Mouse (Mus musculus) CH12.LX (cell line): ENCODE measurements at regions not wholly inside any gene's neighbourhood (a gene's known extent, or its start where the extent isn't known, plus 50 kb on each side); places are given as distances from the start of the nearest gene placed in this dataset.

ENCODE experiments used
- DNase-seq: peaks from one replicate; pipeline ENCODE4 v3.0.0-alpha.2; 2013; ENCODE audit errors: extremely low read depth
- H3K27ac ChIP-seq: 2 replicates; pipeline ENCODE4 v1.5.1; 2012; ENCODE audit warnings: low read depth, mild to moderate bottlenecking, control low read depth, moderate library complexity; ENCODE audit not compliant: insufficient read depth
- H3K27me3 ChIP-seq: replicated peaks from 2 replicates; pipeline ENCODE3; 2012; ENCODE audit warnings: inconsistent platforms
- H3K36me3 ChIP-seq, 2 experiments: replicated peaks in 1 of 2; 2 replicates each; pipeline versions ENCODE3 to v1.6.1; 2012; ENCODE audit warnings: inconsistent platforms in 1 of 2, low read length in 1 of 2, mild to moderate bottlenecking in 1 of 2, mixed read lengths in 1 of 2, moderate library complexity in 1 of 2; ENCODE audit not compliant: control insufficient read depth in 1 of 2, insufficient read depth in 1 of 2
- H3K4me1 ChIP-seq, 2 experiments: 2 replicates each; pipeline ENCODE4 v1.6.1; 2012; ENCODE audit warnings: inconsistent platforms in 1 of 2, moderate library complexity in 1 of 2; ENCODE audit not compliant: insufficient read depth in 2 of 2, control insufficient read depth in 1 of 2
- H3K4me2 ChIP-seq: 2 replicates; pipeline ENCODE4 v1.6.1; 2012; ENCODE audit warnings: low read depth, mild to moderate bottlenecking, control low read depth; ENCODE audit not compliant: poor library complexity, insufficient read depth, severe bottlenecking
- H3K4me3 ChIP-seq, 3 experiments: fragments of 150-350 bp in 1 of 3; sonication (generic) in 1 of 3; replicated peaks in 1 of 3; 2 replicates each; pipeline versions ENCODE3 to v1.5.1; 2011 to 2012; ENCODE audit warnings: low read depth in 2 of 3, low read length in 2 of 3, mild to moderate bottlenecking in 2 of 3, moderate library complexity in 2 of 3, control low read depth in 1 of 3, improper control_type of control experiment in 1 of 3, inconsistent platforms in 1 of 3, mixed read lengths in 1 of 3; ENCODE audit not compliant: poor library complexity in 1 of 3
- H3K79me2 ChIP-seq: replicated peaks from 2 replicates; pipeline ENCODE4 v1.6.1; 2012; ENCODE audit warnings: mild to moderate bottlenecking, moderate library complexity; ENCODE audit not compliant: control insufficient read depth, poor library complexity, insufficient read depth, severe bottlenecking; ENCODE audit errors: extremely low read depth
- H3K9ac ChIP-seq: 2 replicates; pipeline ENCODE4 v1.6.1; 2012; ENCODE audit warnings: low read depth, mild to moderate bottlenecking, control low read depth, moderate library complexity; ENCODE audit not compliant: insufficient read depth
- H3K9me3 ChIP-seq: replicated peaks from 2 replicates; pipeline ENCODE3; 2012; ENCODE audit warnings: low read length, inconsistent platforms, mixed read lengths
- BHLHE40 ChIP-seq: IDR thresholded peaks from 2 replicates; pipeline ENCODE4 v1.6.1; 2011; ENCODE audit warnings: mild to moderate bottlenecking, low read depth, low read length, improper control_type of control experiment
- CHD1 ChIP-seq: IDR thresholded peaks from 2 replicates; pipeline ENCODE4 v1.6.1; 2012; ENCODE audit warnings: low read depth, low read length, improper control_type of control experiment, inconsistent platforms
- CHD2 ChIP-seq: IDR thresholded peaks from 2 replicates; pipeline ENCODE4 v1.6.1; 2011; ENCODE audit warnings: low read length, improper control_type of control experiment
- CTCF ChIP-seq, 2 experiments: IDR thresholded peaks in 1 of 2; conservative IDR thresholded peaks in 1 of 2; 2 replicates each; pipeline ENCODE4 v1.5.1; 2011 to 2012; ENCODE audit warnings: low read depth in 2 of 2, low read length in 2 of 2, improper control_type of control experiment in 1 of 2, inconsistent platforms in 1 of 2, mild to moderate bottlenecking in 1 of 2, moderate library complexity in 1 of 2
- EP300 ChIP-seq: IDR thresholded peaks from 2 replicates; pipeline ENCODE4 v1.6.1; 2011; ENCODE audit warnings: low read length, improper control_type of control experiment
- ETS1 ChIP-seq: conservative IDR thresholded peaks from 2 replicates; pipeline ENCODE4 v1.6.1; 2012; ENCODE audit warnings: low read depth, mild to moderate bottlenecking, inconsistent platforms, low read length, improper control_type of control experiment, moderate library complexity
- HCFC1 ChIP-seq: IDR thresholded peaks from 2 replicates; pipeline ENCODE4 v1.6.1; 2012; ENCODE audit warnings: low read depth, mild to moderate bottlenecking, inconsistent platforms, low read length, improper control_type of control experiment
- IRF4 ChIP-seq: IDR thresholded peaks from 2 replicates; pipeline ENCODE4 v1.6.1; 2014; ENCODE audit warnings: low read depth, mild to moderate bottlenecking, inconsistent platforms, low read length, improper control_type of control experiment
- JUND ChIP-seq: conservative IDR thresholded peaks from 2 replicates; pipeline ENCODE4 v1.6.1; 2011; ENCODE audit warnings: low read depth, low read length, improper control_type of control experiment
- KAT2A ChIP-seq: IDR thresholded peaks from 2 replicates; pipeline ENCODE4 v1.6.1; 2012; ENCODE audit warnings: low read length, improper control_type of control experiment, inconsistent platforms; ENCODE audit not compliant: insufficient replicate concordance
- MAFK ChIP-seq: IDR thresholded peaks from 2 replicates; pipeline ENCODE4 v1.6.1; 2011; ENCODE audit warnings: low read length, improper control_type of control experiment; ENCODE audit not compliant: insufficient replicate concordance
- MAX ChIP-seq: IDR thresholded peaks from 2 replicates; pipeline ENCODE4 v1.6.1; 2011; ENCODE audit warnings: low read length, improper control_type of control experiment
- MEF2A ChIP-seq: IDR thresholded peaks from 2 replicates; pipeline ENCODE4 v1.6.1; 2014; ENCODE audit warnings: low read depth, mild to moderate bottlenecking, inconsistent platforms, low read length, improper control_type of control experiment, borderline replicate concordance
- NELFE ChIP-seq: IDR thresholded peaks from 2 replicates; pipeline ENCODE4 v1.6.1; 2011; ENCODE audit warnings: low read depth, low read length, improper control_type of control experiment
- NRF1 ChIP-seq: IDR thresholded peaks from 2 replicates; pipeline ENCODE4 v1.6.1; 2014; ENCODE audit warnings: low read depth, mild to moderate bottlenecking, inconsistent platforms, low read length, improper control_type of control experiment, moderate library complexity
- PAX5 ChIP-seq: IDR thresholded peaks from 2 replicates; pipeline ENCODE4 v1.6.1; 2012; ENCODE audit warnings: low read length, inconsistent platforms, mixed read lengths
- POLR2A ChIP-seq: IDR thresholded peaks from 2 replicates; pipeline ENCODE4 v1.6.1; 2011; ENCODE audit warnings: low read depth, mild to moderate bottlenecking, improper control_type of control experiment, low read length
- RCOR1 ChIP-seq: conservative IDR thresholded peaks from 2 replicates; pipeline ENCODE4 v1.6.1; 2012; ENCODE audit warnings: low read depth, mild to moderate bottlenecking, inconsistent platforms, low read length, improper control_type of control experiment
- SMC3 ChIP-seq: IDR thresholded peaks from 2 replicates; pipeline ENCODE4 v1.6.1; 2011; ENCODE audit warnings: low read depth, low read length, improper control_type of control experiment
- TCF12 ChIP-seq: IDR thresholded peaks from 2 replicates; pipeline ENCODE4 v1.6.1; 2014; ENCODE audit warnings: low read depth, mild to moderate bottlenecking, inconsistent platforms, low read length, improper control_type of control experiment
- UBTF ChIP-seq: IDR thresholded peaks from 2 replicates; pipeline ENCODE4 v1.6.1; 2012; ENCODE audit warnings: low read depth, mild to moderate bottlenecking, inconsistent platforms, low read length, improper control_type of control experiment, moderate library complexity
- USF1 ChIP-seq: IDR thresholded peaks from 2 replicates; pipeline ENCODE4 v1.6.1; 2014; ENCODE audit warnings: low read depth, mild to moderate bottlenecking, inconsistent platforms, low read length, improper control_type of control experiment
- USF2 ChIP-seq: conservative IDR thresholded peaks from 2 replicates; pipeline ENCODE4 v1.6.1; 2011; ENCODE audit warnings: low read depth, low read length, improper control_type of control experiment
- ZC3H11A ChIP-seq: IDR thresholded peaks from 2 replicates; pipeline ENCODE4 v1.6.1; 2012; ENCODE audit warnings: low read depth, mild to moderate bottlenecking, inconsistent platforms, low read length, improper control_type of control experiment
- ZKSCAN1 ChIP-seq: IDR thresholded peaks from 2 replicates; pipeline ENCODE4 v1.6.1; 2012; ENCODE audit warnings: low read depth, inconsistent platforms, low read length, improper control_type of control experiment, borderline replicate concordance
- ZMIZ1 ChIP-seq: IDR thresholded peaks from 2 replicates; pipeline ENCODE4 v1.6.1; 2012; ENCODE audit warnings: low read depth, mild to moderate bottlenecking, inconsistent platforms, low read length, improper control_type of control experiment
- dilution Hi-C: fragments of 300-500 bp; cut with MboI; formaldehyde crosslinking; loops from 2 replicates; pipeline ENCODE4 v1.14.3; 2020; ENCODE audit warnings: low sequenced_read_pairs; ENCODE audit not compliant: extremely low pct_unique_long_range_greater_than_20kb, extremely low pct_ligation_motif_present
- in situ Hi-C: fragments of 300-500 bp; cut with MboI; formaldehyde crosslinking; loops from 3 replicates; pipeline ENCODE4 v1.14.3; 2019; ENCODE audit warnings: low sequenced_read_pairs, low pct_ligation_motif_present, low pct_unique_long_range_greater_than_20kb, mixed read lengths

DNA sequence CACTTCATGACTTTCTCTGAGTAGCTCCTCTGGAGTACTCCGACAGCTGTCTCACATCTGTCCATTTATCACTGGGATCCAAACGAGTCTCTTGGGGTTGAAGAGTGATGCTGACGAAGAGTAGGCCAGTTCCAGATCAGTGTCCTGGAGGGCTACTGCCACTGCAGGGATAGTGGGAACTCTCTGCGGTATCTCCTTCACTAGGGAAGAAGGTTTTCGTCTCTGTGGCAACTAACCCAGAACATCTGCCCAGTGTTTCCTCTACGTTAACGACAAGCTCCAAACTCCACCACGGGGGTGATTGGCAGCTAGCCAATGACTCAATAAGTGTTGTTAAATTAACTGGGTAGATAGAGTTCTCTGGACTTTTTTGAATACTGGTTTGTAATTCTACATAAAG is 256.4 kb upstream of the Rgma start:
- dilution Hi-C loops (no loop called here), in situ Hi-C loops (no loop called here)
- no peaks in the 10 kb centered on the region for H3K36me3 ChIP-seq

DNA sequence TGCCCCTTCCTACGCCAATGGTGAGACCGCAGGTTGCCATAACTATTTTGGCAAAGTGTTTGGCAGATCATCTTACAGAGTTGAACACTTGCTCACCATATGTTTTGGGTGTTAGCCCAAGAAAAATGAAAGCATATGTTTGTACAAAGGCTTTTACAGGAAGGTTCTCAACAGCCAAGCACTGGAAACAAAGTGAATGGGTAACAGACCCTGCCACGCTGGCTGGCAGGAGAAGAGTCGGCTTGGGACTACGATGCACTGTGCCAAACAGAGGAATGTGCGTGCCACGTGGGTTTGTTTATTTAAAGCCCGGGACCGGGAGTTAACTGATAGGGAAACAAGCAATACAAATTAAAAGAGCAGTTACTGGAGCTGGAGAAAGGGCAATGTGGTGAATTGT is 255.0 kb upstream of the Rgma start:
- Histone ChIP-seq H3K27me3 (no peaks in the 10 kb centered on the region), H3K4me1 (peaks cover 0 to 5% of the 10 kb centered on the region in 2 experiments; a peak in 1 of 4 replicates)
- dilution Hi-C loops: no loop called here
- in situ Hi-C loops: no loop called here
- TF ChIP-seq MEF2A (no peak), POLR2A (no peak), NRF1 (no peak), HCFC1 (no peak), EP300 (no peak), CHD2 (no peak), MAFK (no peak), ZMIZ1 (no peak), USF1 (no peak), TCF12 (no peak), PAX5 (no peak), JUND (no peak)
- TF ChIP-seq, all 38 proteins: peak for 0
- no peaks in the 10 kb centered on the region for H3K36me3 ChIP-seq
- no peaks in the 10 kb centered on the region for H3K9me3 ChIP-seq
- DNase-seq: no peak
- H3K4me3 ChIP-seq: no peak overlapping the region
- H3K79me2 ChIP-seq: no peaks in the 10 kb centered on the region
- H3K4me2 ChIP-seq: no peak overlapping the region
- no peak overlapping the region for H3K9ac ChIP-seq
- H3K27ac ChIP-seq: no peak overlapping the region

More for the DNA sequence above, 256.4 kb upstream of the Rgma start:
- H3K4me2 ChIP-seq: no peak overlapping the region
- no peaks in the 10 kb centered on the region for H3K9me3 ChIP-seq
- H3K79me2 ChIP-seq: no peaks in the 10 kb centered on the region
- TF ChIP-seq USF2 (no peak), BHLHE40 (no peak), ZC3H11A (no peak), KAT2A (no peak), IRF4 (no peak), MAX (no peak), CTCF (conservative IDR thresholded peaks at IDR 0.05 in 1 of 2, IDR thresholded peaks at IDR 0.05 in 1 of 2; ENCODE audit: low read depth in 2 of 2, low read length in 2 of 2) (no peak), NELFE (no peak), CHD1 (no peak), RCOR1 (no peak), UBTF (no peak), ZKSCAN1 (no peak), ETS1 (no peak), PAX5 (no peak), CHD2 (no peak), SMC3 (no peak)
- DNase-seq: no peak
- H3K9ac ChIP-seq: no peak overlapping the region
- peaks cover 2 to 5% of the 10 kb centered on the region in 2 experiments; a peak in 1 of 4 replicates for H3K4me1 ChIP-seq
- no peak overlapping the region for H3K27ac ChIP-seq
- peaks cover under 1% of the 10 kb centered on the region for H3K27me3 ChIP-seq
- no peak overlapping the region for H3K4me3 ChIP-seq
